Comparison of ENCODE assay signal across 8 mouse cellular contexts in genomic region chr6:41112861-41113610, GRCm38 (mm10).
A peak's percentile ranks its signal among the peaks of the same experiment; 100 is the strongest.
DNase-seq lines count a peak whose midpoint lies in the region; ATAC-seq and TF ChIP-seq lines count a peak whose summit lies in the region.

No protein-coding gene starts in this region.

- no peaks in the 10 kb centered on the region for H3K4me1 ChIP-seq in kidney, embryonic 14.5 days (ENCODE audit: control insufficient read depth, insufficient read depth, low read length)
- H3K4me1 ChIP-seq in embryonic fibroblast, embryonic 13.5 days (ENCODE audit: control insufficient read depth, insufficient read depth, low read length), result no peaks in the 10 kb centered on the region
- H3K4me1 ChIP-seq in neural tube, embryonic 15.5 days, result no peaks in the 10 kb centered on the region

- no peak overlapping the region for H3K4me3 ChIP-seq in kidney, embryonic 14.5 days (ENCODE audit: low read length)
- no peak overlapping the region for H3K4me3 ChIP-seq in embryonic fibroblast, embryonic 13.5 days (ENCODE audit: insufficient read depth, low read length)
- no peak overlapping the region for H3K4me3 ChIP-seq in neural tube, embryonic 15.5 days (replicated peaks)

- no peak overlapping the region for H3K27ac ChIP-seq in kidney, embryonic 14.5 days (ENCODE audit: low read depth, low read length)
- H3K27ac ChIP-seq in embryonic fibroblast, embryonic 13.5 days (ENCODE audit: insufficient read depth, low read length), result no peak overlapping the region
- H3K27ac ChIP-seq in neural tube, embryonic 15.5 days (replicated peaks), result no peak overlapping the region

- DNase-seq in kidney, adult 18-20 months, result peak; percentile 38
- peak; percentile 70 for DNase-seq in adrenal gland, postnatal 14 days
- peak; percentile 74 for DNase-seq in liver
- DNase-seq in thymus, postnatal 14 days, result peak; percentile 90

- H3K36me3 ChIP-seq in kidney, embryonic 14.5 days (ENCODE audit: control insufficient read depth, insufficient read depth, low read length), result no peaks in the 10 kb centered on the region
- H3K36me3 ChIP-seq in neural tube, embryonic 15.5 days, result no peaks in the 10 kb centered on the region

- ATAC-seq in kidney, embryonic 14.5 days (ENCODE audit: low FRiP score, low TSS enrichment), result no peak
- ATAC-seq in inflammation-experienced regulatory T-cells, adult 6 months, result peak; percentile 79
- peak; percentile 63; the same call in 1 of the 2 replicates for ATAC-seq in neural tube, embryonic 15.5 days (ENCODE audit: low FRiP score)

- H3K9ac ChIP-seq in kidney, embryonic 14.5 days (ENCODE audit: low read depth, low read length), result no peak overlapping the region
- no peak overlapping the region for H3K9ac ChIP-seq in neural tube, embryonic 15.5 days (replicated peaks)

- no peaks in the 10 kb centered on the region for H3K9me3 ChIP-seq in kidney, embryonic 14.5 days (ENCODE audit: control insufficient read depth, low read length)
- no peaks in the 10 kb centered on the region for H3K9me3 ChIP-seq in neural tube, embryonic 15.5 days (replicated peaks)

- no peak overlapping the region for H3K4me2 ChIP-seq in kidney, embryonic 14.5 days (replicated peaks; ENCODE audit: low read depth, low read length)
- no peak overlapping the region for H3K4me2 ChIP-seq in neural tube, embryonic 15.5 days

- TF ChIP-seq CTCF in embryonic fibroblast, embryonic 13.5 days (IDR thresholded peaks at IDR 0.05; ENCODE audit: borderline replicate concordance, insufficient read depth, low read length), result peak; percentile 45; the same call in 1 of the 2 replicates

- TF ChIP-seq POLR2A in embryonic fibroblast, embryonic 13.5 days (IDR thresholded peaks at IDR 0.05; ENCODE audit: low read depth, low read length), result no peak

- 49% methylated on average over 7 of the region's 7 CpGs for WGBS in kidney, embryonic 14.5 days
- 44% methylated on average over 7 of the region's 7 CpGs for WGBS in neural tube, embryonic 15.5 days

- H3K27me3 ChIP-seq in kidney, embryonic 14.5 days (ENCODE audit: control insufficient read depth, insufficient read depth, low read length), result no peaks in the 10 kb centered on the region
- H3K27me3 ChIP-seq in neural tube, embryonic 15.5 days (replicated peaks), result no peaks in the 10 kb centered on the region

Comparison
In these comparisons a context has a peak if more than half of its experiments do, and no peak if none do; other contexts are left out.
1. DNase-seq: peak in every context shown above with its lines; median percentile 90 in thymus, postnatal 14 days; 74 in liver; 70 in adrenal gland, postnatal 14 days; 38 in kidney, adult 18-20 months.